Mouse (Mus musculus): ENCODE data around the gene Sh3kbp1. TPM values are rescaled to one million over a fixed set of nuclear protein-coding genes. Genes with fewer than 3 reads are reported as not detected.
A peak's percentile ranks its signal among the peaks of the same experiment; 100 is the strongest.

The Sh3kbp1 gene
- polyA plus RNA-seq, 2 experiments, result 26.7 to 49.8 TPM

- DNase-seq (ENCODE audit: low spot score), result peak; percentile 2
- Histone ChIP-seq H3K9ac (ENCODE audit: low read depth, low read length, severe bottlenecking) (peak within 1 kb of the TSS; percentile 36; the same call in 1 of the 2 replicates), H3K27ac (replicated peaks; ENCODE audit: low read depth, low read length) (no peak within 1 kb of the TSS), H3K9me3 (ENCODE audit: control insufficient read depth, low read length) (no peaks in the 10 kb centered on the region), H3K4me2 (replicated peaks; ENCODE audit: low read depth, low read length, severe bottlenecking) (peak within 1 kb of the TSS; percentile 71), H3K4me3 (replicated peaks; ENCODE audit: low read length) (peak within 1 kb of the TSS; percentile 45), H3K36me3 (ENCODE audit: control insufficient read depth, insufficient read depth, low read length) (no peaks in the 10 kb centered on the region), H3K4me1 (ENCODE audit: control insufficient read depth, insufficient read depth, low read length) (no peaks in the 10 kb centered on the region), H3K27me3 (ENCODE audit: control insufficient read depth, insufficient read depth, low read length) (peaks cover 14% of the 10 kb centered on the region)
- peak; percentile 41 for ATAC-seq (ENCODE audit: low FRiP score, low read depth)
- no peak for TF ChIP-seq POLR2A (IDR thresholded peaks at IDR 0.05; ENCODE audit: borderline replicate concordance, extremely low read depth, insufficient read depth, insufficient read length)
- 20% methylated on average over 30 of the region's 108 CpGs for WGBS
Observed at GRCm38 (mm10) chrX:159988002-159988960, 361.2 kb downstream of the Sh3kbp1 start, which contains the start of gene Map3k15. Gene Map3k15 (plus strand): TSS chrX:159988433.

- Histone ChIP-seq H3K9me3 (ENCODE audit: control insufficient read depth, low read length) (no peaks in the 10 kb centered on the region), H3K4me1 (ENCODE audit: control insufficient read depth, insufficient read depth, low read length) (no peaks in the 10 kb centered on the region), H3K9ac (ENCODE audit: low read depth, low read length, severe bottlenecking) (no peak overlapping the region), H3K36me3 (ENCODE audit: control insufficient read depth, insufficient read depth, low read length) (no peaks in the 10 kb centered on the region), H3K4me3 (replicated peaks; ENCODE audit: low read length) (no peak overlapping the region), H3K4me2 (replicated peaks; ENCODE audit: low read depth, low read length, severe bottlenecking) (no peak overlapping the region), H3K27ac (replicated peaks; ENCODE audit: low read depth, low read length) (no peak overlapping the region), H3K27me3 (ENCODE audit: control insufficient read depth, insufficient read depth, low read length) (no peaks in the 10 kb centered on the region)
- DNase-seq (ENCODE audit: low spot score) (no peak), ATAC-seq (ENCODE audit: low FRiP score, low read depth) (no peak)
- WGBS, result 93% methylated on average over 6 of the region's 6 CpGs
- TF ChIP-seq POLR2A (IDR thresholded peaks at IDR 0.05; ENCODE audit: borderline replicate concordance, extremely low read depth, insufficient read depth, insufficient read length), result no peak
Observed at GRCm38 (mm10) chrX:159995808-159996207, 368.7 kb downstream of the Sh3kbp1 start.

Other genes starting within 250 kb of the Sh3kbp1 start
- gene Map7d2, start 212.7 kb upstream of the Sh3kbp1 start, polyA plus RNA-seq (2012; rRNA removed), result 0.58 and 0.84 TPM in 2 replicates
- 0.88 and 1.1 TPM in 2 replicates for gene Map7d2, start 212.7 kb upstream of the Sh3kbp1 start, polyA plus RNA-seq (2014; fragmentation: Nextera tagmentation; extraction: Ambion mirVana)
- 13.8 and 17.1 TPM in 2 replicates for gene Bclaf3, start 100.6 kb upstream of the Sh3kbp1 start, polyA plus RNA-seq (2012; rRNA removed)
- gene Bclaf3, start 100.6 kb upstream of the Sh3kbp1 start, polyA plus RNA-seq (2014; fragmentation: Nextera tagmentation; extraction: Ambion mirVana), result 19.0 and 21.2 TPM in 2 replicates